Mouse (Mus musculus): ENCODE results near the gene Ralgps1.

- TF ChIP-seq TBP (IDR thresholded peaks at IDR 0.05; ENCODE audit: low read depth, low read length) (no peak), MAZ (IDR thresholded peaks at IDR 0.05; ENCODE audit: low read depth, low read length) (no peak), CTCF (IDR thresholded peaks at IDR 0.05 in 2 of 3, conservative IDR thresholded peaks at IDR 0.05 in 1 of 3; ENCODE audit: control insufficient read depth in 1 of 3, insufficient read depth in 1 of 3, low read depth in 2 of 3, low read length in 3 of 3, poor library complexity in 1 of 3, severe bottlenecking in 1 of 3) (no peak), CHD2 (IDR thresholded peaks at IDR 0.05; ENCODE audit: low read length) (no peak), POLR2AphosphoS2 (IDR thresholded peaks at IDR 0.05; ENCODE audit: low read length) (no peak), POLR2A (IDR thresholded peaks at IDR 0.05; ENCODE audit: control insufficient read depth in 1 of 2, insufficient read depth in 1 of 2, low read depth in 1 of 2, low read length in 2 of 2, poor library complexity in 1 of 2) (no peak), MXI1 (IDR thresholded peaks at IDR 0.05; ENCODE audit: low read depth, low read length) (no peak), USF2 (IDR thresholded peaks at IDR 0.05; ENCODE audit: borderline replicate concordance in 1 of 2, insufficient read depth in 1 of 2, low read depth in 1 of 2, low read length in 2 of 2) (no peak), E2F4 (IDR thresholded peaks at IDR 0.05; ENCODE audit: borderline replicate concordance, low read depth, low read length) (no peak)
Measured at GRCm38 (mm10) chr2:33329622-33330021, 41.7 kb downstream of the Ralgps1 start.

Measured in MEL (cell line).